Mouse (Mus musculus) hindbrain, embryonic 12.5 days (tissue): Measurements from ENCODE around the gene Nox3. TPM values are rescaled to one million over a fixed set of nuclear protein-coding genes. Genes with fewer than 3 reads are reported as not detected.

Experiments
- ATAC-seq: fragments of 200-750 bp; cut with Nextera tagmentation; 2 replicates; pipeline ENCODE4 v1.8.0; 2017; ENCODE audit warnings: moderate TSS enrichment; ENCODE audit not compliant: low FRiP score
- H3K27ac ChIP-seq: fragments of 300-500 bp; sonication (generic); 2 replicates; pipeline ENCODE4 v1.5.1; 2016; ENCODE audit warnings: mild to moderate bottlenecking
- H3K27me3 ChIP-seq: fragments of 300-500 bp; sonication (generic); 2 replicates; pipeline ENCODE4 v1.6.1; 2016; ENCODE audit warnings: mild to moderate bottlenecking
- H3K36me3 ChIP-seq: fragments of 300-500 bp; sonication (generic); 2 replicates; pipeline ENCODE4 v1.6.1; 2016; ENCODE audit warnings: mild to moderate bottlenecking
- H3K4me1 ChIP-seq: fragments of 300-500 bp; sonication (generic); 2 replicates; pipeline ENCODE4 v1.6.1; 2016
- H3K4me2 ChIP-seq: fragments of 300-500 bp; sonication (generic); replicated peaks from 2 replicates; pipeline ENCODE4 v1.6.1; 2016; ENCODE audit warnings: mild to moderate bottlenecking
- H3K4me3 ChIP-seq: fragments of 300-500 bp; sonication (generic); 2 replicates; pipeline ENCODE4 v1.5.1; 2016; ENCODE audit warnings: mild to moderate bottlenecking
- H3K9ac ChIP-seq: fragments of 300-500 bp; sonication (generic); 2 replicates; pipeline ENCODE4 v1.6.1; 2016; ENCODE audit warnings: mild to moderate bottlenecking, moderate library complexity
- H3K9me3 ChIP-seq: fragments of 300-500 bp; sonication (generic); replicated peaks from 2 replicates; pipeline ENCODE4 v1.6.1; 2016; ENCODE audit warnings: mild to moderate bottlenecking
- WGBS: fragments of 180-500 bp; shearing (Covaris S2); methylation state at CpG from one replicate; pipeline ENCODE4 v1.1.7; 2016; 5-methylcytosine and 5-hydroxymethylcytosine counted together
- polyA plus RNA-seq: library from polyadenylated mRNA; unstranded; fragments of >200 nt; fragmentation: Nextera tagmentation; extraction: Ambion mirVana; gene quantifications from 2 replicates; pipeline ENCODE4 v1.2.1, GENCODE M21; 2016

The Nox3 gene
- polyA plus RNA-seq, 1 experiment from 2014 or later, result 0.80 TPM

- ATAC-seq, result no peak
- peaks cover 2% of the 10 kb centered on the region; the same call in 1 of the 2 replicates for H3K4me1 ChIP-seq
- WGBS, result 57% methylated on average over 1 of the region's 1 CpGs
Observed at GRCm38 (mm10) chr17:3597866-3598265, 98.2 kb downstream of the Nox3 start.

DNA sequence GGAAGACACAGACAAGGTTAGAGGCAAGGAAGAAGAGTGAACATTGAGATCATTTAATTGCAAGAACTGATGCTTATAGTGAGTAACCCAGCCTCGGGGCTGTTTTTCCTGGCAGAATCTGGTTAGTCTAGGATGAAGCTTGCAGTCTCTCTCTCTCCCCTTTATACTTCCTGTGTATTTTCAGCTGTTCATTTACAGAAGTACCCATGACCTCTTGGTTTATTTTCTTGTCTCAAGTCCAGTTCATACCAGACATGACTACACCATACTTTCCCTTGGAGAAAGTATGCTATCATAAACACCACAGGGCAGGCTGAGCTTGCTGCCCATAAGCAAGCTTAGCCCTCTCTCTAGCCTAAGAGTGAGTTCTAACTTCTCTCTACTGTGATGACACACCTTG, 98.9 kb downstream of the Nox3 start:
- no peak overlapping the region for H3K27ac ChIP-seq
- H3K4me3 ChIP-seq, result no peak overlapping the region
- H3K27me3 ChIP-seq, result no peaks in the 10 kb centered on the region
- 74% methylated on average over 1 of the region's 1 CpGs for WGBS
- no peaks in the 10 kb centered on the region for H3K9me3 ChIP-seq
- peaks cover 2% of the 10 kb centered on the region; the same call in 1 of the 2 replicates for H3K4me1 ChIP-seq
- ATAC-seq, result no peak
- H3K9ac ChIP-seq, result no peak overlapping the region
- H3K4me2 ChIP-seq, result no peak overlapping the region
- H3K36me3 ChIP-seq, result no peaks in the 10 kb centered on the region

More at GRCm38 (mm10) chr17:3597866-3598265, 98.2 kb downstream of the Nox3 start:
- H3K36me3 ChIP-seq, result no peaks in the 10 kb centered on the region
- no peaks in the 10 kb centered on the region for H3K27me3 ChIP-seq
- H3K9me3 ChIP-seq, result no peaks in the 10 kb centered on the region
- H3K4me3 ChIP-seq, result no peak overlapping the region
- no peak overlapping the region for H3K4me2 ChIP-seq
- H3K9ac ChIP-seq, result no peak overlapping the region
- H3K27ac ChIP-seq, result no peak overlapping the region

Other genes starting within 250 kb of the Nox3 start
- gene Cldn20, start 163.7 kb downstream of the Nox3 start, polyA plus RNA-seq, result 0.38 and 0.58 TPM in 2 replicates
- gene Tfb1m, start 138.5 kb downstream of the Nox3 start, polyA plus RNA-seq, result 15.7 and 16.1 TPM in 2 replicates